Mouse (Mus musculus) kidney, postnatal 14 days (tissue): ENCODE data around the gene Gm8653.
"Not testable (repeated sequence)": the region's sequence is repeated elsewhere in the genome, so short reads cannot be mapped to it uniquely, and the experiment has no call there.

Source experiments
- DNase-seq: peaks from one replicate; pipeline ENCODE4 v3.0.0; 2022; ENCODE audit warnings: mixed read lengths

Gene Gm8653

DNA sequence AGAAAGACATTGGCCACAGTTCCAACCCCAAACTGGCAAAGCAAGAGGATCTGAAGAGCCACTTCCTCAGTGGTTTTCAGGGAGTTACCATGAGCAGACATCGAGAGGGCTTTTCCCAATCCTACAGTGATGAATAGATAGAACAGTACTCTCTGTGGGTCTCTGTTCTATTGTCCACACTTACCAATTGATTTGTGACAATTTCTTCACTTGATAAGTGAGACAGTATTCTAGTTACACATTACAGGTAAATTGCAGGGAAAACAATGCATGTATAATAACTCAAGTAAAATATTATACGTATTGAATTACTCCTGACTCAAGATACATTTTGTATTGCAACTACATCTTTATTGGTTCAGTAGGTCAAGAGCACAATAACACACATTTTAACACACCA lies at the start of gene Gm8653:
Gene Gm8653, minus strand, starts transcription at position 101 of the 400 bp plus-strand sequence.
- DNase-seq: not testable (repeated sequence)

DNA sequence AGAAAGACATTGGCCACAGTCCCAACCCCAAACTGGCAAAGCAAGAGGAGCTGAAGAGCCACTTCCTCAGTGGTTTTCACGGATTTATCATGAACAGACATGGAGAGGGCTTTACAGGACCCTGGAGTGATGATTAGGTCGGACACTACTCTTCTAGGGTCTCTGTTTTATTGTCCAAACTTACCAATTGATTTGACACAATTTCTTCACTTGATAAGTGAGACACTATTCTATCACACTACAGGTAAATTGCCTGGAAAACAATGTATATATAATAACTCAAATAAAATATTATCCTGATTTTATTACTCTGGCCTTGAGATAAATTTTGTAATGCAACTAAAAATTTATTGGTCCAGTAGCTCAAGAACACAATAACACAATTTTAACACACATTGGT lies 28.3 kb upstream of the Gm8653 start, which contains the start of gene Gm8453:
Gene Gm8453, minus strand, starts transcription at position 101 of the 400 bp plus-strand sequence.
- not testable (repeated sequence) for DNase-seq

- DNase-seq: not testable (repeated sequence)
These were observed 12.0 kb downstream of the Gm8653 start, which contains the start of gene Vmn1r143 for GRCm38 (mm10) chr7:22189077-22189476. Vmn1r143 (plus strand) TSS chr7:22189377.

DNA sequence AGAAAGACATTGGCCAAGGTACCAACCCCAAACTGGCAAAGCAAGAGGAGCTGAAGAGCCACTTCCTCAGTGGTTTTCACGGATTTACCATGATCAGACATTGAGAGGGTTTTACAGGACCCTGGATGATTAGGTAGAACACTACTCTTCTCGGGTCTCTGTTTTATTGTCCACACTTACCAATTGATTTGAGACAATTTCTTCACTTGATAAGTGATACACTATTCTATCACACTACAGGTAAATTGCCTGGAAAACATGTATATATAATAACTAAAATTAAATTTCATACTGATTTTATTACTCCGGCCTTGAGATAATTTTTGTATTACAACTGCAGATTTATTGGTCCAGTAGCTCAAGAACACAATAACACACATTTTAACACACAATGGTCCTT lies 37.1 kb downstream of the Gm8653 start, which contains the start of gene Vmn1r142:
Gene Vmn1r142, minus strand, starts transcription at position 101 of the 400 bp plus-strand sequence.
- DNase-seq: not testable (repeated sequence)
